Mouse (Mus musculus) embryo, embryonic 10.5 days (tissue): Measurements from ENCODE around the gene Acp6.
"Not testable (repeated sequence)": the region's sequence is repeated elsewhere in the genome, so short reads cannot be mapped to it uniquely, and the experiment has no call there.

Source experiments
- DNase-seq: peaks from one replicate; pipeline ENCODE4 v3.0.0-alpha.2; 2015; ENCODE audit warnings: low spot score

The Acp6 gene

DNA sequence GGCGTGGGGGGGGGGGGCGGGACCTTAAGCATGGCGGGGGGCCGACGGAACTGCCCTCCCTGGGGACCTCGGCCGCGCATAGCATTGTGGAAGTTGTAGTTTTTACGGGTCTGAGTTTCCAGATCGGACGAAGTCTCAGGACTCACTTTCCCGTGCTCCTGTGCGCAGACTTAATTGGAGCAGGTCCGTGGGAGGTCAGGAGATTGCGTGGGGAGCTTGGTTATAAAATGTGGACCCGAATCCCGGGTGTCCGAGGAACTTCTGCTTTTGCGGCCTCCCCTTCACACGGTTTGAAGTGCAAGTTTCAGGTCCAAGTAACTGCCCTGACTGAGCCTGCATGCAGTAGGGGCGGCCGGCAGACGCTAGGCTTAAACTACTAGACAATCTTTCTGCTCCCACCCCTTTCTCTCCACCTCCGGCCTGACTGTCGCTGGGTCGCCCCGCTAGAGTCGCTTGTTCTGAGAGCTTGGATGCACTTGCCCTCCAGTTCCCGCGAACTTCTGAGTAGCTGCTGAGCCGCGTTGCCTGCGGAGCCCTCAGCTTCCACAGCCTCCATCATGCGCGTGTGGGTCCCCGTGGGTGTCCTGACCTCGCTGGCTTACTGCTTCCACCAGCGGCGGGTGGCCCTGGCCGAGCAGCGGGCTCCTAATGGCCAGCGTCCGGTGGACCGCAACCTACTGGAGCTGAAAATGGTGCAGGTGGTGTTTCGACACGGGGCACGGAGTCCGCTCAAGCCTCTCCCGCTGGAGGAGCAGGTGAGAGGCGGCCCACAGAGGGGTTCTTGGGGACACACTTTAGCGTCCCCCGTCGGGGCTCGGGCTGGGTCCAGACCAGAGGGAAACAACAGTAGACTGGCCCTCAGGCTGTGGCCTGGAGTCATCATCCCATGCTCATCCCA lies at the start of gene Acp6:
TSS of gene Acp6 (plus strand) at position 167 of the 898 bp plus-strand sequence.
- DNase-seq, result peak; percentile 96

DNA sequence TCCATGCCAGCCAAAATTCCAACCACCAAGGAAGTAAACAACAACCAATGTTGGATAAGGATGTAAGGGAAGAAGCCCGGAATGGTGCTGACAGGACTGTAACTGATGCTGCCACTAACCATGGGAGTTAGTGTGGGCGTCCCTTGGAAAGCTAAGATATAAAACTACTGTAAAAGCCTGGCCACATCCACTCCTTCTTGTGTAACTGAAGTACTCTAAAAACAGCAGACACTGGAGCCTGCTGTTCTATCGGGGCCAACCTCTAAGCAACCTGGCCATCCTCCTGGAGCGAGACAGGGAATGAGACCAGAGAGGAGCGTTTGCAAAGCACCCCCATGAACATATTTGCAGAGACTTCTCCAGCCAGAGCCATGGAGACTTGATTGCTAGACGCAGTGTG lies 41.1 kb upstream of the Acp6 start:
- DNase-seq, result no peak

DNA sequence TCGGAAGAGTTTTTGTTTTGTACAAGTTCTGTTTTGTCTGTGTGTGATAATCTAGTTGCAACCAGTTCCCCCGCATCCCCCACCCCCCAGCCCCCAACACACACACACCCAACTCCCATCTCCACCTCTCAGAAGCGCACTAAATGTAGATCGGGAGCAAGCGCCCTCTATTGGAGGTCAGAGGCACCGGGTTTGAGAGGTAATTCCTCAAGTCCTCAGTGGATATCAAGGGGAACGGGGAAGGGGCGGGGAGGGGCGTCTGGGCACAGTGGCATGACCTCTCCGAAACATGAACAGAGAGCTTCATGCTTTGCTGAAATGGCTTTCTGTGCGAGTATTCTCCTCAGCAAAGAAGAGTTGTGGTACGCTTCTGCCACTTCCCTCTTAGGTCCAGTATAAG lies 40.3 kb upstream of the Acp6 start:
- DNase-seq, result peak; percentile 23

DNA sequence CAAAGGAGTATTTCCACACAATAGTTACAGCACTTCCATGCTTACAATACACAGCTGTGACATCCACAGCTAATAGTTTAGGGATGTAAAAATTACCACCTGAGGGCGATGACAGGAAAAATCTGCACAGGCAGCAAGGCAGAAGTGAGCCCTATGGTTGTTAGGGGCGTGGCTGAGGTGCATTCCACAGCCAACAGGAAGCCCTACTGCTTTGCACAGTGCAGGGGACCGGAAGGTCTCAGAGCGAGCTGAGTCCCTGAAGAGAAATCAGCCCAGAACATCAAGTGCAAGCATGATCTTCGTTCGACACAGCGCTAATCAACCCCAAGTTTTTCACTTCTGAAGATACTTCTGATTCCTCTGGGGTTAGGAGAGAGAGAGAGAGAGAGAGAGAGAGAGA lies 34.4 kb upstream of the Acp6 start:
- peak; percentile 32 for DNase-seq

DNA sequence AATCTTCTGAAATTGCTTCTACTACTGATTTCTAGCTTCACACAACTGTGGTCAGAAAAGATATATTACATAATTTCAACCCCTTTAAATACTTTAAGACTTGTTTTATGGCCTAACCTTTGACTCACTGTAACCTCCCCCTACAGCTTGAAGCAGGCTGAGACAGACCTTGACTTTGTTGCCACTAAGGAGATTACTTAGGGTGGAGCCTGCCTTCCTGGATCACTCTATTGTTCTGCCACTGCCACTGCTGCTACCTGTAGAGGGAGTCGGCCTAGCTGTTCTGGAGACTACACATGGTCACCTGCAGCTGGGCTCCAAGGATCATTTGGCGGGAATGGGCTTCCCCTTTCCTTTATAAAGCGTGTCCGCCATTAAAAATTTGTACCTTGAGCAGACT lies 29.2 kb upstream of the Acp6 start:
- DNase-seq, result no peak

DNA sequence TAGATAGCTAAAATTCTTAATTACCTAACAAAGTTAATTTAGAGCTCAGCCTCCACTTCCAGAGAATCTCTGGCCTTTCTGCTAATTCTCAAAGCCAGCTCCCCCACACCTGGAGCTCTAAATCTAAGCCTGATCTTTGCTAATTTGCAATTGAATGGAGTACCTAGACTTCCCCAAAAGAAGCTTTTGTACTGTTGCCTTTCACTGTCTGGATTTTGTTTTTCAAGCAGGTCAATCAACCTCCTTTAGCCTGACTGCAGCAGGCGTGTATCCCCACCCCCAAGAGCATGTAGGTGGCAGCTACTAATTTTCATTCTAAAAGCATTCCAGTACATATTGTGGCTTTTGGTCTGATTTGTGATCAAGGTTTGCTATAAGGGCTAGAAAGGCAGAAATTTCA lies 20.9 kb upstream of the Acp6 start:
- not testable (repeated sequence) for DNase-seq

DNA sequence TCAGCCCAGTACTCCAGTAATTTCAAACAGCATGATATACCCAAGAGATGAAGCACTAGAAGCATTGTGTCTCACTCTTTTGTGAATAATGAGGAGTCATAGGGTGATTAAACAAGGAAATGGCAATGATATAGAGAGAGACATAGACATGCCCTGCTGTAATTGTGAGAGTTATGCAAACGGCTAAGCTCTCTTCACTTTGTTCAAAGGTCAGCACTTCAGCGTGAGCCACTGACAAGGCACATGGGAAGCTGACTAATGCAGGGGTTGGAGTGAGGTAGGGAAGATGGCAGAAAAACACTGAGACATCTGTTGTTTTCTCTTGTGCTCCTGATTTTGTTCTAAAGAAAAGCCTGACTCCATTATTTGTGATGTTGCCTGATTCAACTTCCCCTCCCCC lies 7.5 kb upstream of the Acp6 start:
- DNase-seq, result no peak

DNA sequence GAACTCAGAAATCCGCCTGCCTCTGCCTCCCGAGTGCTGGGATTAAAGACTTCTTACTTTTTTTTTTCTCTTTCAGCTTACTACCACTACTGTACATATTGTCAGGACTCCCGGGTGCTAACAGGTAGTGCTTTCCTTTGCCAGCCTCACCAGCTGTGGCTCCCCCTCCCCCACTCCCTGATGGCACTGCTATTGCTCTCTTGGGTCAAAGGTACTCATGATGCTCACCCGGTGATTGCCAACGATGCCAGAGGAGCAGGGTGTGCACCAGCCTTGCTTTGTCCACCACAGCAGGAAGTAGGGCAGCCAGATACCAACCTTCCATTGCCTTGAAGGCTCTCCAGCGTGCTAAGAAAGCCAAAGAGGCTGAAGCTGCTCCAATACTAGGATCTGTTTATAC lies 2.1 kb upstream of the Acp6 start:
- no peak for DNase-seq

DNA sequence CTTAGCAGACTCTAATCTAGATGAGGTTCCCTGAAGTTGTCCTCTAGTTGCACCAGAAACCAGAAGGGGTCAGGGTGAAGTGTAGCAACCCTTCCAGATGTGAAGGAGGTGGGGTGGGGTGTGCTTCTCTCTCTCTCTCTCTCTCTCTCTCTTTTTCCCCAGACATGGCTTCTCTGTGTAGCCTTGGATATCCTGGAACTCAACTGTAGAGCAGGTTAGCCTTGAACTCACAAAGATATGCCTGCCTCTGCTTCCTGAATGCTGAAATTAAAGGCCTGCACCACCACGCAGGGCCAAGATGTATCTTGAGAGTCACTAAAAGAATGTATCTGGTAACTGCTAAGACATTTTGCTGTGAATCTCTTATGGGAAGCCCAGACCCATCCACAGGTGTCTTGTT lies 1.3 kb upstream of the Acp6 start:
- DNase-seq, result no peak

DNA sequence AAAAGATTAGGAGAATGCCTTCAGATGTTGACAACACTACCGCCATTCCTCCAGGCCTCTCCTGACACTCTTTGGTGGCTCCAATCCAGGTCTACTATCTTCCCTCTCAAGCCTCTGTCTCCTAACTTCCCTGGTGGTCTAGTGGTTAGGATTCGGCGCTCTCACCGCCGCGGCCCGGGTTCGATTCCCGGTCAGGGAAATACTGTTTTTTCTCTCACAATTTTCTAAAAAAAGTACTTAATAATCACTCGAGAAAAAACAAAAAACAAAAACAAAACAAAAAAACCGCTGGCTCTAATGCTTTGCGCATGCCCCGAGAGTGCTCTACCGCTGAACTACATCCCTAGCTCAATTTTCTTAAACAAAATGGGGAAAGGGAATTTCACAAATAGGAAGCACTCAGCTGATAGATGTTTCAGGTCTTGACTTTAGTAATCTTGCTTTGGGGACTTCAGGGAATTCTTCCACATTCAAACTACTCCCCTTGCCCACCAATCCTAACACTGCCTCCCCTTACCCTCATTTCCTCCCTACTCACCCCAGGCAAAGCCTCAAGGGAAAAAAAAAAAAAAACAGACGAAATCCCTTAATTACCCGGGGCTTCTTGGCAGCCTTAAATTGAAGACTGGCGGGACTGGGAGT lies 498 bp upstream of the Acp6 start:
- DNase-seq, result peak; percentile 94

DNA sequence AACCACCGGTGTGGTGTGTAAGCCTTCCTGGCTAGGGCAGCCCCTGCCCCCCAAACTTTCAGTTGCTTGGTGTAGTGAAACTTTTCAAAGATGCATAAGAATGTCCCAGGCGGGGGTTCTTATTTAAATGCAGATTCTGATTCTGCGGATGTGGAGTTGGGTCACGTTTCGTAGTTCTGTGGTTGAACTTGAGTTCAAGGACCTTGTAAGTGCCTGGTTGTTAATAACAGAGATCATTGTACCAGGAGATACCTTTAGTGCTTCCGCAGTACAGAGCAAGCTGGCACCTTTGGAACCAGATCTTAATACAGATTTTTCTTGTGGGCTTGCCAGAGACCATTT lies 903 bp downstream of the Acp6 start:
- no peak for DNase-seq

DNA sequence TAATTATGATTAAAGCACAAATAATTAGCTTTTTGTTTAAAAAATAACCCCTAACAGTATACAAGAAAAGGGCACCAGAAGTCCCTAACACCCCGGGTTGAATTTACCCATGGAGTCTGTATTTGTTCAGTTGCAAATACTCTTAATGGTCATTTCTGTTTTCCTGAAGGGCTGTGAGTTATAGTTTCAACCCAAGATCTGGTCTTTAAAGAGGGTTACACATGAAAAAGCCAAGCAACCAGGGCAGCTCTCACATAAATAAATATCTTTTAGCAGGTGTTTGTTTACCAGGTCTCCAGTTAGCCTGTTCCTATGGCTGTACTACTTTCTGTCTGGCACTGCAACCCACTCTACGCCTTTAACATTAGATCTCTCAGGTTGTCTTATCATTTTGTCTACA lies 1.4 kb downstream of the Acp6 start:
- no peak for DNase-seq

DNA sequence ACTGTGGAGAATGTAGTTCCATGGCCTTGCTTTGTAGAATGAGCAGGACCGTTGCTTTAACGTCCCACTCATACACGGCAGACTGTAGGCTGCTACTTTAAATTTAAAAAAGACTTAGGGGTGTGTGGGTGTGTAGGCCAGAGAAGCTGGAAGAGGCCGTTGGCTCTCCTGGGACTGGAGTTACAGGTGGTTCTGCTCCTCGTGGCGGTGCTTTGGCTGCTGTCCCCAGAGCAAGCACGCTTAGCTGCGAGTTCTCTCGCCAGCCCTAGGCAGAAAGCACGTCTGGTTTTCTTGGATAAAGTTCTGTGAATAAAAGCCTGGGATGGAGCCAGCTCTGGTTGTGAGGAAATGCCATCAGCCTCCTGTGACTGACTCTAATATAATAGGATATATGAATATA lies 2.3 kb downstream of the Acp6 start:
- no peak for DNase-seq

DNA sequence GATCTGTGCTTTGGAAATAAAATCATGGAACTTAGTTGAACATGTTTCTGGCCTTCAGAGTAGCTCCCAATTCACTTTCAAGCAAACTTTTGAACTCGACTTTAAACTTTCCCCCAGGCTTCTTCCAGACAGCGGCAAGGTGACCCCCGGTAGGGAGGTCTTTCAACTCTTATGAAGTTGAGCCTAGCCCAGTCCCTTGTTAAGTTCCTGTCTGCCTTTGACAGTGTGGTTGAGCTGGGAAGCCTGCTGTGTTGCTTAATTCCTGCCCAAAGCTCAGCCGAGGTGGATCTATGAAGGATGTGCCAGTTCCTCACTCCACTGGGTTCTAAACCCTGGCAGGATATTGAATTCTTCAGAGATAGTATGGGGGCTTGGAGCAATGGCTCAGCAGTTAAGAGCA lies 3.2 kb downstream of the Acp6 start:
- DNase-seq, result no peak

DNA sequence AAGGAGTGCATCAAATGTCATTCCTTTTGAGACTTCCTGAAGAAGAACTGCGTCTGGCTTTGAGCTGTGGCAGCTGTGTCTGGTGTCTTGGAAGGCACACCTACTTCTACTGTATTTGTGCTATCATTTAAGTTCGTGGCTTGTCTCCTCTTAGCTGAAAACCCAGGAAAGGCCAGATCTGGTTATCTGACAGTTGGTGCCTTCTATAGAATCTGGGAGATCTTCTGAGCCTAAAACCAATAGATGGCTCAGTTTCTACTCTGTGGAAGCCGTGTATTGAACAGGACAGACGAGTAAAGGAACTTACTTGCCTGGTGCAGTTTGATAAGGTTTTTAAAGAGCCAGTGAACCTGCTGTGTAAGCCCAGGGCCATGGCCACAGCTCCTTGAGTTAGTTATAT lies 5.9 kb downstream of the Acp6 start:
- no peak for DNase-seq

DNA sequence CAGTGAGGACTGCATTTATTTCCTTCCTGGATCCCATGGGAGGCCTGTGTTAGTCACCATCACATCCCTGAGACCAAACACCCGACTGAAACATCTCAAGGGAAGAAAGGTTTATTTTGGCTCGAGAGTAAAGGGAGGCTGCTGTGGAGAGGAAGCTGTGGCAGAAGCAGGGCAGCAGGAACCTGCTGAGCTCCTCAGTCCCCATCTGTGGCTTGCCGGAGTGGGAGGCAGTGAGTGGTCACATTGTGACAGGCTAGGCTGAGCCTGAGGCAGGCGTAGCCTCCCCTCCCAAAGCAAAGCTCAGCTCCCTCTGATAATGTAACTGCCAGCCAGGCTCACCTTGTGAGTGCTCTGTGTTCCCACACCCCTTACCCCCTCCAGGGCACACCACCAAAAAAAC lies 8.5 kb downstream of the Acp6 start:
- DNase-seq, result no peak

DNA sequence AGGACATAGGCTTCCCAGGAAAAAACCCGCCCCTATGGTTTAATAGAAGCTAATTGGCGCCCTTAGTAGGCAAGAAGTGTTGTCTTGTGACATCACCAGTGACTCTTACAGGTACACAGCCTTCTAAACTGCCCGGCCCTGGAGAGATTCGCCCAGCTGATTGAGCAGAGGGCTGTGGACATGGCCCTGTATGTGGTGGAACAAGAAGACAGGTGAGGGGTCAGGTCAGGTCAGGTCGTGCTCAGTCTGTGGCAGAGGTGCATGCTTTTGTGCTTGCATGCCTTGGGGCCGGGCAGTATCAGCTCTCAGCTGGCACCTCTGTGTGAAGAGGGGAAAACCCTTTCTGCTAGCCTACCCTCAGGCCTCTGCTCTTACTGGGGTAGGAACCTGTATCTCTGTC lies 13.0 kb downstream of the Acp6 start:
- DNase-seq, result no peak

DNA sequence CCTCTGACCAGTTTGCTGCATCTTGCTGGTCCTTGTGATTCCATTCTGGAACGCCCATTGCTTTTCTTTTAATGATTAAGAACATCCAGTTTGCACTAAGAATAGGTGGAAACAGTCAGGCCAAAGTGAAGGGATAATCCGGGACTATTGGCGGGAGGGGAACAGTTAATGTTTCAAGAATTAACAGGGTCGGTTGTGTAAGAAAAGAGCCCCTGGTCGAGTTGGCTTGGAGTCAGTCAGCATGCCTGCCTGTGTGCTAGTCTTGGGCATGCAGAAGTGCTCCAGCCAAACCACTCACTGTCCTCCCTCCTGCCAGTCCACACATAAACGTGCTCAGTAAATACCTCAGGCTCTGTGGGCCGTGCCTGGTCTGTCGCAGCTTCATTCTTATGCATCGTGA lies 13.7 kb downstream of the Acp6 start:
- DNase-seq, result no peak

DNA sequence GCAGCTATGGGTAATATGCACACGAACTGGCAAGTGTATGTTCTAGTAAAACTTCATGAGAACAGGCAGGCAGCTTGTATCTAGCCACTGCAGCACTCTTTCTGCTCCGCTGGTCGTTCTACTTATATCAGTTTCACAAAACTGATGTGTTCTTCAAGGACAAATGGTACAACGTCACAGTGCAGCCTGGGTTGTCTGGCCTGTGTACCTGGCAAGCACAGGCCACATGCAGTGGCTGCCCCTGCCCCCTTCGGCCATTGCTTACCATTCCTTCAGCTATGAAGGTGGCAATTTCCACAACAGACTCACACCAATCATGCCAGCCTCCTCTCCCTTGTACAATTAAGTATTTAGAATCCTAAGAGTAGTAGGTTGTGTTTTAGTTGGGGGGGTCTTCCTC lies 14.1 kb downstream of the Acp6 start:
- no peak for DNase-seq

DNA sequence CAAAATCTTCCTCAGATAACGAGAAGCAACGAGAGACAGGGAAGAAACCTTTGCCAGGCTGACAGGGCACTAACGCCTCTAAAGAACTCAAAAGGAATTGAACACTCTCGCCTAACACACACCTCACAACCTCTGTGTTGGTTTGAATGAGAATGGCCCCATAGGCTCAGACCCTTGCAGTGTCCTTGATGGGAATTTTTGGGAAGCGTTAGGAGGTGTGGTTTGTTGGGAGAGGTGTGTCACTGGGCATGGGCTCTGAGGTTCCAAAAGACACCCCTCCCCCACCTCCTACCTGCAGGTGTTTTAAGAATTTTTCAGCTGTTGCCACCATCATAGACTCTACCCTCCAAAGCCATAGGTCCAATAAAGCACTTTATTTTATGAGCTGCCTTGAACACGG lies 20.3 kb downstream of the Acp6 start:
- no peak for DNase-seq

DNA sequence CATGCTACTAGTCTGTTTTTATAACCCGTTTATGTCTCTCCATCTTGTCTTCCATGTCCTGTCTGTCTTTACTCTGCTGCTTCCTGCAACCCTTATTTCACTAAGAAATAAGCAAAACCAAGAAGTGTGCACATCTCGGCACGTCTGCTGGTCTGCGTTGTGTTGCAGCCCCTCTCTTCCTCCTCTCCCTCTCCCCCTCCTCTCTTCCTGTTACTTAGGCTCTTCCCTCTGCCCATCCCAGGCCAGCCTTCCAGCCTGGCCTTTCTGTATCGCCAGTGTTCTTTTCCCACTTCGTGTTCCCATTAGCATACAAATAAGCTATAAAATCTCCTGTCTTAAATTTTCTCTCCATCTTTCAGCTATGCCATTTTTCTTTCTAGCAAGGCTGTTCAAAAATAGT lies 21.9 kb downstream of the Acp6 start:
- DNase-seq, result no peak

DNA sequence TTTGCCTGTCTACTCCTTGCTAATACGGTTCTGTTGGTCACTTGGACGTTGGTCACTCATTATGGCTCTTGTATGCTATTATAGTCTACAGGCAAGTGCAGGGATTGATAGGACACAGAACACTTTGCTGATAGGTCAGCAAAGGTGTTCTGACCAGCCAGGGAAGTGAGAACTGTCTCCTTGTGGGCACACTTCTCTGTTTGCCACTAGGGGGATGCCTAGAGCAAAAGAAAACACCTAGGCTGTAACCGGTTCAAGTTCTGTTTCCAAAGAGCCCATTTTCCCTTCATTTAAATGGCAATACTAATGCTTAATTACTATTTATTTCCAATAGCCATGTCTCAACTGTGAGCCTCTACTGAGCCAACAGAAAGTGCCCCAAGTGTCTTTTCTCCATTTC lies 25.2 kb downstream of the Acp6 start:
- peak; percentile 30 for DNase-seq

DNA sequence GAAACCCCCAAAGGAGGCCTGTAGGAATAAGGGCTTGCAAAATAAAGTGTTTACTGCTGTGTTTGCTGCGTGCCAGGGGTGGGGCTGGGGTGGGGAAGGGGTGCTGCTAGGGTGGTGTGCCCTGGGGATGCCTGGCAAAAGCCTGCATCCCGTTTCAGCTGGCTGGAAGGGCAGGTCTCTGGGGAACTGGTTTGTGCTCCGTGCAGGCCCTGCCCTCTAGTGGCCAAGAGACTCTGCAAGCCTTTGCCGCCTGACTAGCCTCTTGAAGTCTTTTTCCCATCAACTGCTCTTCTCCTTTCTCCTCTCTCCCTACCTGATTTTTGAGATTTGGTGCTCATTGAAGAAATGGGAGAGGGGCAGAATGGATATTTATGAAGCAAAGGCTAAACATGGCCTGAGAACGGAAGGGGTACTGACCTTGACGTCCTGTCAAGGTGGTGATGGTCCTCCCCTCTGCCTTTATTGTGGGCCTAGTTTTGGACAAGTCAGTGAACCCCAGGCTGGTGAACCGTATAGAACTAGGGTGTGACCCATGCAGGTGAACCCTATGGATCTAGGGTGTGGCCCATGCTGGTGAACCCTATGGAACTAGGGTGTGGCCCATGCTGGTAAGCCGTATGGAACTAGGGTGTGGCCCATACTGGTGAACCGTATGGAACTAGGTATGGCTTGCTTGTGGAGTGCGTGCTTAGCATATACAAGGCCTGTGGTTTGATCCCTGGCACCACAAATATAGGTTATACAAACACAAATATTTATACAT lies 26.7 kb downstream of the Acp6 start:
- DNase-seq, result peak; percentile 86
